Mouse (Mus musculus) bone marrow, adult 2 months (tissue): ENCODE measurements around the gene Slc39a3. TPM values are rescaled to one million over a fixed set of nuclear protein-coding genes. Genes with fewer than 3 reads are reported as not detected.
A peak's percentile ranks its signal among the peaks of the same experiment; 100 is the strongest.

Experiments used
- H3K27ac ChIP-seq: fragments of 200-500 bp; 2 replicates; pipeline ENCODE4 v1.5.1; 2012; ENCODE audit warnings: low read depth, mild to moderate bottlenecking, control low read depth, inconsistent platforms, low read length; ENCODE audit not compliant: control insufficient read depth, poor library complexity, insufficient read depth
- H3K4me1 ChIP-seq: fragments of 200-500 bp; 2 replicates; pipeline ENCODE4 v1.6.1; 2011; ENCODE audit warnings: low read length; ENCODE audit not compliant: control insufficient read depth, insufficient read depth
- H3K4me3 ChIP-seq: fragments of 200-500 bp; replicated peaks from 2 replicates; pipeline ENCODE3; 2011; ENCODE audit warnings: mild to moderate bottlenecking, low read depth, low read length, control low read depth; ENCODE audit not compliant: control insufficient read depth
- CTCF ChIP-seq: fragments of 200-500 bp; IDR thresholded peaks from 2 replicates; pipeline ENCODE4 v1.5.1; 2011; ENCODE audit warnings: low read length, control low read depth; ENCODE audit not compliant: control insufficient read depth, insufficient read depth
- POLR2A ChIP-seq: fragments of 200-500 bp; IDR thresholded peaks from 2 replicates; pipeline ENCODE4 v1.6.1; 2011; ENCODE audit warnings: low read depth, mild to moderate bottlenecking, control low read depth, low read length, borderline replicate concordance; ENCODE audit not compliant: control insufficient read depth
- WGBS: fragments of 180-500 bp; shearing (Covaris S2); methylation state at CpG from one replicate; pipeline ENCODE4 v1.1.7; 2018; 5-methylcytosine and 5-hydroxymethylcytosine counted together
- polyA plus RNA-seq: library from polyadenylated mRNA; stranded (reverse); fragments of >200 nt; gene quantifications from 2 replicates; pipeline ENCODE4 v1.2.4, GENCODE M21; 2011; ENCODE audit warnings: low replicate concordance; ENCODE audit not compliant: missing spikeins, insufficient read depth, insufficient read length

Gene Slc39a3
- polyA plus RNA-seq, 1 experiment = 3.9 TPM

DNA sequence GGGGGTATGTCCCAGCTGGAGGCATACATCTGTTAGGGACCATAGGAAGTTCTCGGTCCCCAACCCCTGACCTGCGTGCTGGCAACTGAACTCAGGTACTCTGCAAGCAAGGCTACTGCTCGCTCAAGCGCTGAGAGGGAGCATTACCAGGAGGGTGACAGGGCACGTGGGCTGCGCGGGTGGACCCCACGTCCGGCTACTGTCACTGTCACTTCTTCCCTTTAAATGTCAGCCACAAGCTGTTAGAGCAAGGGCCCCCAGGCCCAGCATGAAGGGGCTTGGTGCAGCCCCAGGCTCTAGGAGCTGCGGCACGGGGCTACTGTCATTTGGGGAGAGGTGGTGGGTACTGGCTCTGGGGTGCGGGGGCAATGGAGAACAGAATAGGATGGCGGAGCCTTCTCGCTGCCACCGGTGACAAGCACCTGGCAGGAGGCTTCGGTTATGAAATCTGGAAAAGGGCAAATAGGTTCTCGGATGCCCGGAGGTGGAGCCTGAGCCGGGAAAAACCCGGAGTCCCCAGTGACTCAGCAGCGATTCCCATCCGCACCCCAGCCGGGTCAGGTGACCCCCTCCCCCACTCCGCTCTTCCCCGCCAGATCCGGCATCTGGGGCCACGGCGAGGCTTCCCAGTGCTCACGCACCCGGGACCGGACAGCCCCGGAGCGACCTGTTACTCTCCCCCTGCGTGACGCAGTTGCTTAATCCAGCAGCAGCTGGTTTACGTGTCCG lies 51.8 kb downstream of the Slc39a3 start:
- peaks cover 3% of the 10 kb centered on the region; the same call in 1 of the 2 replicates for H3K4me1 ChIP-seq

DNA sequence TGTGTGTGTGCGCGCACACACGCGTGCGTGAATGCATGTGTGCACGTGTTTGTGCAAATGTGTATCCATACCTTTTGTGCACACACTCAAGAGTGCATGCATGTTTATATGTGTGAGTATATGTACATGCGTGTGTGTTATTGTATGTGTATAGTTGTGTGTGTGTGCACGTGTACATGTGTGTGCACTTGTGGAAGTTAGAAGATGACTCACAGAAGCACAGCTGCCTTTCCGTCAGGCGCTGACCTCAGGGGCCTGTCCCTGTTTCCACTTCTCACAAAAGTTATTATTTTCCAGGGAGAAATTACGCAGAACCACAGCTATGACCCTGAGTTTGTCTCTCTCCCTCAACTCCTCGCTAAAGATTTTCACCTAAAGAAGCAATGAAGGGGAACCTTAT lies 53.0 kb downstream of the Slc39a3 start:
- TF ChIP-seq CTCF (no peak), POLR2A (no peak)
- Histone ChIP-seq H3K27ac (no peak overlapping the region), H3K4me1 (peaks cover 2% of the 10 kb centered on the region; the same call in 1 of the 2 replicates), H3K4me3 (no peak overlapping the region)
- WGBS = 87% methylated on average over 12 of the region's 12 CpGs

More for the DNA sequence above, 51.8 kb downstream of the Slc39a3 start:
- TF ChIP-seq POLR2A = no peak
- TF ChIP-seq CTCF = no peak
- no peak overlapping the region for H3K27ac ChIP-seq
- 4% methylated on average over 37 of the region's 37 CpGs for WGBS
- H3K4me3 ChIP-seq = peak overlapping the region; percentile 63

DNA sequence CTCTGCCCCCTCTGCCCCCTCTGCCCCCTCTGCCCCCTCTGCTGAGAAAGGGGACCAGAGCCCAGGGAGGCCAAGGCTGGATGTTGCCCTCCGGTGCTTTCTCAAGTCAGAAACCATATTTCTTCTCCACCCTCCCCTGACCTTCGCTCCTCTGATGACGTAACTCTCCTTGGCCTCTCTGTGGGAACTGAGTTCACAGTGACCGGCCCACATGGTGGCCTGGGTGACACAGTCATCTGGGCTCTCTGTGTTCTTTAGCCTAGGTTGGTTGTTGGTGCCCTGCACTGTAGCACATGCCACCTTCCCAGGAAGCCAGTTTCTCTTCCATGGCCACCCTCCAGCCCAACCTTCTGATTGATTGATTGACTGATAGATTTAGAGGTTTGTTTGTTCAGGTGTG lies 54.8 kb downstream of the Slc39a3 start:
- no peaks in the 10 kb centered on the region; the same call in 1 of the 2 replicates for H3K4me1 ChIP-seq
- TF ChIP-seq POLR2A = no peak
- TF ChIP-seq CTCF = no peak
- no peak overlapping the region for H3K27ac ChIP-seq
- H3K4me3 ChIP-seq = no peak overlapping the region
- whole genome bisulfite sequencing = 49% methylated on average over 4 of the region's 4 CpGs

DNA sequence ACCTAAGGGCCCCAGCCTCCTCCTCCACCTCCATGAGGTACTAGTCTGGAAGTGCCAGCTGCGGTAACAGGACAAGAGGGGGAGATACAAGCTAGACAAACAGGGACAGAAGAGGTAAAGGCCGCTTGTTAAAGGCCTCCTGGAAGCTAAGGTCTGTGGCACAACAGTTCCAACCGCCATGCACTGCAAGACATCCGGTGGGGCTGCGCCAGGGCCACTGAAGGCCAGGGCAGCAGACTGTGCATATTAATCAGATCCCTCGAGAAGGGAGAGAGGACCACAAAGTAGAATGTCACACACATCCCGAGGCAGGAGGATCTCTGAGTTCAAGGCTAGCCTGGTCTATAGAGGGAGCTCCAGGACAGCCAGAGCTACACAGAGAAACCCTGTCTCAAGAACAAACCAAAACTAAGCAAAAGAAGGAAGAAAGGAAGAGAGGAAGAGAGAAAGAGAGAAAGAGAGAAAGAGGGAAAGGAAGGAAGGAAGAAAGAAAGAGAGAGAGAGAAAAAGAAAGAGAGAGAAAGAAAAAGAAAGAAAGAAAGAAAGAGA lies 55.6 kb downstream of the Slc39a3 start:
- H3K27ac ChIP-seq = peak overlapping the region; percentile 31; the same call in 1 of the 2 replicates
- no peaks in the 10 kb centered on the region; the same call in 1 of the 2 replicates for H3K4me1 ChIP-seq
- no peak overlapping the region for H3K4me3 ChIP-seq
- WGBS = 25% methylated on average over 7 of the region's 7 CpGs
- TF ChIP-seq CTCF = no peak
- TF ChIP-seq POLR2A = no peak

Other genes with a start within 250 kb of the Slc39a3 start
- gene Sf3a2, start 239.2 kb downstream of the Slc39a3 start, polyA plus RNA-seq = 26.5 and 34.5 TPM in 2 replicates
- gene Plekhj1, start 238.8 kb downstream of the Slc39a3 start, polyA plus RNA-seq = 123 and 186 TPM in 2 replicates
- gene Amh, start 232.2 kb downstream of the Slc39a3 start, polyA plus RNA-seq = 3.0 TPM in 1 of 2 replicates, not detected in the other
- gene Jsrp1, start 223.9 kb downstream of the Slc39a3 start, polyA plus RNA-seq = 1.4 TPM in 1 of 2 replicates, not detected in the other
- gene Oaz1, start 210.8 kb downstream of the Slc39a3 start, polyA plus RNA-seq = 672 and 986 TPM in 2 replicates
- not detected in 2 replicates for gene Lingo3, start 193.4 kb downstream of the Slc39a3 start, polyA plus RNA-seq
- 114 and 136 TPM in 2 replicates for gene Lsm7, start 182.2 kb downstream of the Slc39a3 start, polyA plus RNA-seq
- gene Sppl2b, start 182.2 kb downstream of the Slc39a3 start, polyA plus RNA-seq = 68.6 and 109 TPM in 2 replicates
- gene Tmprss9, start 165.6 kb downstream of the Slc39a3 start, polyA plus RNA-seq = not detected in 2 replicates
- gene Timm13, start 136.5 kb downstream of the Slc39a3 start, polyA plus RNA-seq = 78.1 and 118 TPM in 2 replicates
- 10.7 and 29.8 TPM in 2 replicates for gene Lmnb2, start 119.2 kb downstream of the Slc39a3 start, polyA plus RNA-seq
- gene Gadd45b, start 107.4 kb downstream of the Slc39a3 start, polyA plus RNA-seq = 6.3 and 17.9 TPM in 2 replicates
- gene Gng7, start 22.5 kb downstream of the Slc39a3 start, polyA plus RNA-seq = not detected in 2 replicates
- gene Diras1, start 11.8 kb downstream of the Slc39a3 start, polyA plus RNA-seq = not detected in 2 replicates
- gene Sgta, start 22.8 kb upstream of the Slc39a3 start, polyA plus RNA-seq = 26.2 and 52.3 TPM in 2 replicates
- 10.3 and 16.7 TPM in 2 replicates for gene Thop1, start 32.6 kb upstream of the Slc39a3 start, polyA plus RNA-seq
- 0.87 TPM in 1 of 2 replicates, not detected in the other for gene Creb3l3, start 61.4 kb upstream of the Slc39a3 start, polyA plus RNA-seq
- 57.6 and 108 TPM in 2 replicates for gene Map2k2, start 68.5 kb upstream of the Slc39a3 start, polyA plus RNA-seq
- gene Zbtb7a, start 97.8 kb upstream of the Slc39a3 start, polyA plus RNA-seq = 28.2 and 31.0 TPM in 2 replicates
- gene Pias4, start 130.5 kb upstream of the Slc39a3 start, polyA plus RNA-seq = 11.1 and 29.0 TPM in 2 replicates
- 347 and 468 TPM in 2 replicates for gene Eef2, start 139.2 kb upstream of the Slc39a3 start, polyA plus RNA-seq
- 7.2 and 23.2 TPM in 2 replicates for gene Dapk3, start 145.6 kb upstream of the Slc39a3 start, polyA plus RNA-seq
- not detected in 2 replicates for gene 4930442H23Rik, start 146.4 kb upstream of the Slc39a3 start, polyA plus RNA-seq
- gene Nmrk2, start 164.6 kb upstream of the Slc39a3 start, polyA plus RNA-seq = not detected in 2 replicates
- gene Atcay, start 193.4 kb upstream of the Slc39a3 start, polyA plus RNA-seq = not detected in 2 replicates
- gene Zfr2, start 195.7 kb upstream of the Slc39a3 start, polyA plus RNA-seq = 0.32 and 2.5 TPM in 2 replicates
- gene Matk, start 215.5 kb upstream of the Slc39a3 start, polyA plus RNA-seq = 11.9 and 18.9 TPM in 2 replicates
- 34.4 and 75.4 TPM in 2 replicates for gene Mrpl54, start 229.5 kb upstream of the Slc39a3 start, polyA plus RNA-seq
- gene Apba3, start 229.5 kb upstream of the Slc39a3 start, polyA plus RNA-seq = 14.6 and 32.8 TPM in 2 replicates